Mouse (Mus musculus) thymus, adult 2 months (tissue): ENCODE data around the gene Wbp1l.

ENCODE experiments used
- CTCF ChIP-seq: fragments of 200-500 bp; IDR thresholded peaks from 2 replicates; pipeline ENCODE4 v1.5.1; 2012; ENCODE audit warnings: mild to moderate bottlenecking, control low read depth, low read length, moderate library complexity, borderline replicate concordance; ENCODE audit not compliant: control insufficient read depth, poor library complexity, insufficient read depth; ENCODE audit errors: extremely low read depth
- POLR2A ChIP-seq: fragments of 200-500 bp; IDR thresholded peaks from 2 replicates; pipeline ENCODE4 v1.6.1; 2012; ENCODE audit warnings: mild to moderate bottlenecking, low read length, control low read depth, moderate library complexity; ENCODE audit not compliant: control insufficient read depth, poor library complexity, insufficient read depth; ENCODE audit errors: extremely low read depth

DNA sequence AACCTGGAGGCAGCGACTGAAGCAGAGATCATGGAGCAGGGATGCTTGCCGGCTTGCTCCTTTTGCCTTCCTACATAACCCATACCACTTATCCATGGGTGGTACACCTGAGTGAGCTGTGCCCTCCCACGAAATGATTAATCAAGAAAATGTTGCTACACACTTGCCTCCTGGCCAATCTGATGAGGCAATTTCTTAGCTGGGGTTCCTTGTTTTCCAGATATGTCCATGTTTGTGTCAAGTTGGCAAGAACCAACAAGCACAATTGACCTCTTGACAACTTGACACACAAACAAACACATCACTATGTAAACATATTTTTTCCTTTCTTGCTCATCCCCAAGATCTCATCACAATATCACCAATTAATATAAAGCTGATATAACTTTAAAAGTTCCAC lies 76.8 kb downstream of the Wbp1l start:
- no peak for TF ChIP-seq CTCF
- no peak for TF ChIP-seq POLR2A
